Mouse (Mus musculus): Measurements from ENCODE around the gene Ing4. TPM values are rescaled to one million over a fixed set of nuclear protein-coding genes. Genes with fewer than 3 reads are reported as not detected.
"Not testable (repeated sequence)": the region's sequence is repeated elsewhere in the genome, so short reads cannot be mapped to it uniquely, and the experiment has no call there.

Ing4 gene
- total and polyA plus RNA-seq, 3 experiments = 29.5 to 34.9 TPM; not detected in 1

GRCm38 (mm10) chr6:125017682-125018081 is 21.9 kb upstream of the Ing4 start:
- TF ChIP-seq GATA1 (IDR thresholded peaks at IDR 0.05; ENCODE audit: low read depth, low read length) = no peak
- no peak for TF ChIP-seq MYB (IDR thresholded peaks at IDR 0.05; ENCODE audit: low read depth, low read length)
- TF ChIP-seq KAT2A (conservative IDR thresholded peaks at IDR 0.05; ENCODE audit: low read depth, low read length) = no peak
- TF ChIP-seq RCOR1 (IDR thresholded peaks at IDR 0.05; ENCODE audit: low read depth, low read length) = no peak
- TF ChIP-seq JUND (IDR thresholded peaks at IDR 0.05; ENCODE audit: low read depth, low read length) = no peak
- no peak for TF ChIP-seq ZC3H11A (IDR thresholded peaks at IDR 0.05; ENCODE audit: low read depth, low read length)
- no peak for TF ChIP-seq EP300 (IDR thresholded peaks at IDR 0.05; ENCODE audit: low read depth in 1 of 2, low read length in 2 of 2)
- TF ChIP-seq CHD1 (IDR thresholded peaks at IDR 0.05; ENCODE audit: low read depth, low read length) = no peak
- no peak for TF ChIP-seq HCFC1 (IDR thresholded peaks at IDR 0.05; ENCODE audit: low read depth, low read length)
- no peak for TF ChIP-seq ZMIZ1 (IDR thresholded peaks at IDR 0.05; ENCODE audit: low read depth, low read length)
- no peak for TF ChIP-seq MAZ (IDR thresholded peaks at IDR 0.05; ENCODE audit: low read depth, low read length)
- no peak overlapping the region for H3K27ac ChIP-seq (ENCODE audit: control insufficient read depth, low read depth, low read length)
- H3K4me3 ChIP-seq (ENCODE audit: control insufficient read depth in 1 of 2, insufficient read depth in 1 of 2, low read depth in 2 of 2, low read length in 2 of 2) = no peak overlapping the region
- H3K9ac ChIP-seq (ENCODE audit: control insufficient read depth, low read depth, low read length, poor library complexity, severe bottlenecking) = no peak overlapping the region
- H3K9me3 ChIP-seq (replicated peaks; ENCODE audit: insufficient read depth, low read length) = no peaks in the 10 kb centered on the region
- H3K27me3 ChIP-seq (ENCODE audit: control insufficient read depth in 1 of 2, insufficient read depth in 2 of 2, low read length in 2 of 2) = no peaks in the 10 kb centered on the region
- peaks cover 3 to 14% of the 10 kb centered on the region in 2 experiments for H3K36me3 ChIP-seq (ENCODE audit: control insufficient read depth in 1 of 2, insufficient read depth in 2 of 2, low read length in 2 of 2)
- peaks cover 12% of the 10 kb centered on the region for H3K79me2 ChIP-seq (ENCODE audit: control insufficient read depth, insufficient read depth, low read length, poor library complexity)
- DNase-seq (ENCODE audit: low read depth, low spot score) = peak; percentile 57
- no peaks in the 10 kb centered on the region for H3K4me1 ChIP-seq (ENCODE audit: control insufficient read depth in 1 of 2, insufficient read depth in 2 of 2, low read length in 2 of 2)

- not testable (repeated sequence) for H3K4me3 ChIP-seq (ENCODE audit: control insufficient read depth in 1 of 2, insufficient read depth in 1 of 2, low read depth in 2 of 2, low read length in 2 of 2); H3K27me3 ChIP-seq (ENCODE audit: control insufficient read depth in 1 of 2, insufficient read depth in 2 of 2, low read length in 2 of 2); H3K9me3 ChIP-seq (replicated peaks; ENCODE audit: insufficient read depth, low read length); H3K4me1 ChIP-seq (ENCODE audit: control insufficient read depth in 1 of 2, insufficient read depth in 2 of 2, low read length in 2 of 2); H3K9ac ChIP-seq (ENCODE audit: control insufficient read depth, low read depth, low read length, poor library complexity, severe bottlenecking); H3K79me2 ChIP-seq (ENCODE audit: control insufficient read depth, insufficient read depth, low read length, poor library complexity); H3K27ac ChIP-seq (ENCODE audit: control insufficient read depth, low read depth, low read length)
- TF ChIP-seq RAD21 (IDR thresholded peaks at IDR 0.05; ENCODE audit: low read depth, low read length) = peak; percentile 6; the same call in 1 of the 2 replicates
- TF ChIP-seq CTCF (IDR thresholded peaks at IDR 0.05 in 2 of 3, conservative IDR thresholded peaks at IDR 0.05 in 1 of 3; ENCODE audit: control insufficient read depth in 1 of 3, insufficient read depth in 1 of 3, low read depth in 2 of 3, low read length in 3 of 3, poor library complexity in 1 of 3, severe bottlenecking in 1 of 3) = peak; percentile 73 to 83 (median 82)
- peak; percentile 44 for TF ChIP-seq SMC3 (IDR thresholded peaks at IDR 0.05; ENCODE audit: low read depth, low read length)
- peak; percentile 58 for DNase-seq (ENCODE audit: low read depth, low spot score)
- peaks cover 0 to 22% of the 10 kb centered on the region in 2 experiments; a peak in 2 of 4 replicates for H3K36me3 ChIP-seq (ENCODE audit: control insufficient read depth in 1 of 2, insufficient read depth in 2 of 2, low read length in 2 of 2)
Observed at GRCm38 (mm10) chr6:125030532-125030931, 9.0 kb upstream of the Ing4 start.

- Histone ChIP-seq H3K27ac (ENCODE audit: control insufficient read depth, low read depth, low read length) (no peak overlapping the region), H3K9ac (ENCODE audit: control insufficient read depth, low read depth, low read length, poor library complexity, severe bottlenecking) (no peak overlapping the region), H3K4me3 (ENCODE audit: control insufficient read depth in 1 of 2, insufficient read depth in 1 of 2, low read depth in 2 of 2, low read length in 2 of 2) (no peak overlapping the region), H3K36me3 (ENCODE audit: control insufficient read depth in 1 of 2, insufficient read depth in 2 of 2, low read length in 2 of 2) (peaks cover 0 to 17% of the 10 kb centered on the region in 2 experiments; a peak in 2 of 4 replicates), H3K79me2 (ENCODE audit: control insufficient read depth, insufficient read depth, low read length, poor library complexity) (no peaks in the 10 kb centered on the region), H3K9me3 (replicated peaks; ENCODE audit: insufficient read depth, low read length) (no peaks in the 10 kb centered on the region), H3K4me1 (ENCODE audit: control insufficient read depth in 1 of 2, insufficient read depth in 2 of 2, low read length in 2 of 2) (no peaks in the 10 kb centered on the region), H3K27me3 (ENCODE audit: control insufficient read depth in 1 of 2, insufficient read depth in 2 of 2, low read length in 2 of 2) (no peaks in the 10 kb centered on the region)
- TF ChIP-seq MAFK (IDR thresholded peaks at IDR 0.05; ENCODE audit: borderline replicate concordance, low read depth, low read length) (no peak), TBP (IDR thresholded peaks at IDR 0.05; ENCODE audit: low read depth, low read length) (no peak), EP300 (IDR thresholded peaks at IDR 0.05; ENCODE audit: low read depth in 1 of 2, low read length in 2 of 2) (no peak), RCOR1 (IDR thresholded peaks at IDR 0.05; ENCODE audit: low read depth, low read length) (no peak), ZMIZ1 (IDR thresholded peaks at IDR 0.05; ENCODE audit: low read depth, low read length) (no peak), ZNF384 (IDR thresholded peaks at IDR 0.05; ENCODE audit: low read depth, low read length) (no peak), TAL1 (IDR thresholded peaks at IDR 0.05; ENCODE audit: low read length) (no peak), ELF1 (IDR thresholded peaks at IDR 0.05; ENCODE audit: low read depth, low read length) (no peak), MEF2A (IDR thresholded peaks at IDR 0.05; ENCODE audit: extremely low read depth, insufficient replicate concordance, low read depth, low read length, poor library complexity, severe bottlenecking) (no peak), E2F4 (IDR thresholded peaks at IDR 0.05; ENCODE audit: borderline replicate concordance, low read depth, low read length) (no peak), USF1 (IDR thresholded peaks at IDR 0.05; ENCODE audit: low read depth, low read length) (no peak), GATA1 (IDR thresholded peaks at IDR 0.05; ENCODE audit: low read depth, low read length) (no peak), SMC3 (IDR thresholded peaks at IDR 0.05; ENCODE audit: low read depth, low read length) (no peak), KAT2A (conservative IDR thresholded peaks at IDR 0.05; ENCODE audit: low read depth, low read length) (no peak), MAZ (IDR thresholded peaks at IDR 0.05; ENCODE audit: low read depth, low read length) (no peak), POLR2AphosphoS2 (IDR thresholded peaks at IDR 0.05; ENCODE audit: low read length) (no peak)
- DNase-seq (ENCODE audit: low read depth, low spot score) = no peak
Observed at GRCm38 (mm10) chr6:125031604-125032003, 8.0 kb upstream of the Ing4 start.

All from MEL (cell line).